Mouse (Mus musculus) MEL-GATA-1-ER (cell line): ENCODE results near the gene Gm49383.

Source experiments
- DNase-seq: peaks from one replicate; pipeline ENCODE4 v3.0.0-alpha.2; 2012; ENCODE audit warnings: low read depth; ENCODE audit errors: extremely low read depth

The Gm49383 gene

DNA sequence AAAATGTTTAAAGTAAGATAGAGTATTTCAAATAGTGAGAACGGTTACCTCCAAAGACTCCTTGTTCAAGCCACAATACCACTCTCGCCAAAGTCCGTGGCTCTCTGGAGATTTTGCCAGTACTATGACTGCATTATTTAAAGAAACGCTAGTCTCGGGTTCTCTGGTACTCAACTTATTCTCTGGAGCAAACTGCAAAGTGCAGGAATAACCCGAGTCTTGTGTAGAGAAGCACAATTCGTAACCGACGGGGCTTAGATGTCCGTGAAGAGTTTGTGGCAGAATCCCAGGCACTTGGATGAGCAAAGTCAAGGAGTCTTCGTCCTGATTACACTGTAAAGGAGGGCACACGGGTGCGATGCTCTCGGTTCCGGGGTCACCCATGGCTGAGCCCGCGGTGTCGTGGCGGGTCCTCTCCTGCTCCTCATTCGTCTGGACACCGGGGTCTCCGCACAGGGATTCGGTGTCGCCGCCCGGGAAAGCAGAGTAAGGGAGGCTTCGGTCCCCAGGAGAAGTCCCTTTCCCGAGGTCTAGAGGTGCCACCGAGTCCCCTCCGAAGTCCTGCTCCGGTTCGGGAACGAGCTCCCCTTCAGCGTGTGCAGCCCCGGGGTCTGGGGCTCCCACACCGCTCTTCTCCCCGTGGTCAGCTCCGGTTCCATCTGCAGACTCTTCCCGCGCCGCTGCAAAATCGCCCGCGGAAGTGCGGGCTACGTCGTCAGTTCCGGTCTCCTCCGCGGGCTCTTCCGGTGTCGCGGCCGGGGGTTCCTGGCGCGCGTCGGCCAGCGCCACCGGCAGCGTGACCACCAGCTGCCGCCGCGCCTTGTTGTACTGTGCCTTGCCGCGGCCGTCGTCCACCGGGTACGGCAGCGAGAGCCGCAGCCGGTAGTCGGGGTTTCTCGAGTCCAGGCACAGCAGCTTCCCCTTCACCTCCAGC is at the start of gene Gm49383:
Gene Gm49383, minus strand, starts transcription at position 661 of the 934 bp plus-strand sequence.
- no peak for DNase-seq

DNA sequence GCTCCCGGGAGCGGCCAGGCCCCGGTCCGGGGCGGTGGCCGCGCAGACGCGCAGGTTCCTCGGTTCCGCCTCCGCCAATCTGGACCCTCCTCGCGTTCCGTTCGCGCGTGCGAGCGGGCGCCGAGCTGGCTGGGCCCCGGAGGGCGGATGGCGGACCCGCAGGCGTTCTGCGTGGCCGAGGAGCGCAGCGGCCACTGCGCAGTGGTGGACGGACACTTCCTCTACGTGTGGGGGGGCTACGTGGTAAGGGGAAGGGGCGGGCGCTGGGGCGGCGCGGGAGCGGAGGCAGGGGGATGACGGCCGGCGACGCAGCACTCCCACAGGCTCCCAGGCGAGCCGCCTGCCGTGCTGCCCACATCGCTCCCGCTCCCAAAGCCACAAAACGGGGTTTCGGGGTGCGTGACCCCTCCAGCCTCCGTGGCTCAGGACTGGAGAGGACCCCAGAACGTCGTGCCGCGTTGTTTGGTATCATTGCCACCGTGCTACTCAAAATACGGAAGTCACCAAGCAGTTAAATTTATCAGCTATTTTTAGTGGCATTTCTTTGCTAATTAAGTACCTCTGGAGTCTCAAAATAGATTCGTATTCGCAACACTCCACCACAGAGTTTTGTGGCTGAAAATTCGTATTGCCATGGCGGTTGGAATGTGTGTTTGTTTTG is 45.0 kb upstream of the Gm49383 start:
- DNase-seq: peak; percentile 64

DNA sequence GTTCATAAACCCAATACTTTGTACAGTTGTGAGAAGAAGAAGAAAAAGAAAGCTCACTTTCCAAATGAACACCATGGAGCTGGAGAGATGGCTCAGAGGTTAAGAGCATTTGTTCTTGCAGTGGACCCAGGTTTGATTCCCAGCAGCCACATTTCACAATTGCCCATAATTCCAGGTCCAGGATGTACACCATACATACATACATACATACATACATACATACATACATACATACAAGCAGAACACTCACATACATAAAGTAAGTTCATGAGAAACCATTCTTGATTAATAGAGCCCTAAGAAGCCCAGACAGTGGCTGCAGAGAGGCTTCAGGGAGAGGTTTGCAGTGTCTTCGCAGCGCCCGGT is 44.5 kb upstream of the Gm49383 start:
- DNase-seq: no peak

DNA sequence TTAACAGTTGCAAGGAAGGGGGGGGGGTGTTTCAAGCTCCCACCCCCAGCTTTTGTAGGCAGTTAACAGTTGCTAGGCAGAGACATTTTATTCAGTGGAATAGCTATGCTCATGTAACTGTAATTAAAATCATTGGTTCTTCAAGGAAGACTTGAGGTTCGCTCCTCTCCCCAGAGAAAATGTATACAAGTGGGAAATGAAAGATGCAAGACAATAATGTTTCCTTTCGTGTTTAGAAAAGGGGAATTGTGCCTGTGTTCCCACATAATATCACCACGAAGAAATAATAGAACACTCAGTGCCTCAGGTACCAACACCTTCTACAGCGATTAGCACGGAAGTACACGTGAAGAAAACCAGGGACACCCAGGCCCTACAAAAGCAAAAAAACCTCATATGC is 44.0 kb upstream of the Gm49383 start, which contains the start of gene Klhdc1:
Gene Klhdc1, plus strand, starts transcription at position 301 of the 400 bp plus-strand sequence.
- DNase-seq: no peak

DNA sequence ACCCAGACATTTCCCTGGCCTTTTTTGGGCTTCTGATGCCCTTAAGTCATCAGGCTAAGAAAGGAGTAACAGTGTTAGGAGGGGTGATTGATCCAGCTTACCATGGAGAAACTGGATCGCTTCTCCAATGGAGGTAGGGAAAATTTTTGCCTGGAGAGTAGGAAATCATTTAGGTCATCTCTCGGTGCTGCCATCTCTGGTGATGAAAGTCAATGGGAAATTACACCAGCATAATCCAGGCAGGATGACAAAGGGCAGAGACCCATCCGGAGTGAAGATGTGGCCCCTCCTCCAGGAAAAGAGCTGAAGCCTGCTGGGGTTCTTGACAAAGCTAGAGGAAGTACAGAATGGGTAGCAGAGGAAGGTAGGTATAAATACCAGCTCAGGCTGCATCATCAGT is 41.4 kb upstream of the Gm49383 start:
- DNase-seq: no peak

GRCm38 (mm10) chr12:69235782-69236181 is 38.9 kb upstream of the Gm49383 start:
- no peak for DNase-seq

GRCm38 (mm10) chr12:69229251-69229650 is 32.3 kb upstream of the Gm49383 start:
- DNase-seq: peak; percentile 44

DNA sequence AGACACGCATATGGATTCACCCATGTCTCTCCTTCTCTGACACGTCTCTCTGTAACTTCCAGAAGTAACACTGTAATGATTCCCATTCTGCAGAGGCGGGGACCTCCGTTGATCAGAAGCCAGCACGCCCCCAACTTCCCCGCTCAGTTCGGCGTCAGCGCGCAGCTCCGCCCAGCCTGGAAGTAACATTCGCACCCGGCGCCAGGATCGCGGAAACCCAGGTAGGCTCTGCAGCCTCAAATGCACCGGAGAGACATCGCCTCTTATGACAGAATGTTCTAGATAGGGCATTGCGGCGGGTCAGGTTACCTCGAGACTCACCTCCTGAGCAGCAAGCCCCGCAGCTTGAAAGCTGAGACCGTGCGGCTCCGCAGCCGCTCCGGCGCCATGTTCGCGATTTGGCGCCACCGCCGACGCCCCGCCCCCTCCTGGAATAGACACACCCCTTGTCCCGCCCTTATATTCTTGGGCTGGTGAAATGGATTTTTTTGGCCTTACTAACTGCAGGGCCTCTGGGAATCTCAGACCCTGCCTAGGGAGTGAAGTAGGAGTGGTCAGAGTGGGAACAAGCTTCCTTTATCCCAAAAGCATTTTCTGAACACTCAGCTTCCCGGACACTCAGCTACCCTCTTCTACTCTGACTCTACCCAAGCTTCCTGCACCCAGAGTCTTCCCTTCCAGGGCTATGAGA is 31.0 kb upstream of the Gm49383 start, which contains the start of gene Pole2:
Gene Pole2, minus strand, starts transcription at position 420 of the 691 bp plus-strand sequence.
- DNase-seq: peak; percentile 60

DNA sequence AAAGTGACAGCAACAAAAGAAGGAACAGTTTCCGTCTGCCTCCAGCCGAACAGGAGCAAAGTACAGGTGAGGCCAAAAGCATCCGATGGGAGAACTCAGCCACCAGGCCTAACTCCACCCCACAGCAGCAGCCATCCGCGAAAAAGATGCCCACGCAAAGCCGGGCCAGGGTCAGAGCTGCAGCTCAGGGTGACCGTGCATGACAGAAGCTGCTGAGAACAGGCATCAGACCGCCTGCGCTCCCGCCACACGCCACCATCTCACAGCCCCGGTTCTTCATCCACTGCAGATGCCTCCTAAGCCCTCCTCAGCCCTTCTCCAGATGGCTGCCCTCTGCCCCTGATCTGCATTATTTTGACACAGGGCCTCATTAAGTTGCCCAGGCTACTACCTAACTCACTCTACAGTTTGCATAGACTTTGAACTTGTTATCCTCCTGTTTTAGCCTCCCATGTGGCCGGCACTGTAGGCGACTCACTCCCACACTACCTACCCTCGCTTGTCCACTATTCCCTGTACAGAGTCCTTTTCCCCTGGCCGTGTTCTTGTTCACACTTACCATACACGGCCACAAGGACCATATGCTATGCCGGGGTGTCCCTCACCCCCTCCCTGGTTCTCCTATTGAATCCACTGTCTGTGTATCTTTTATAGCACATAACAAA is 23.8 kb upstream of the Gm49383 start:
- DNase-seq: no peak

DNA sequence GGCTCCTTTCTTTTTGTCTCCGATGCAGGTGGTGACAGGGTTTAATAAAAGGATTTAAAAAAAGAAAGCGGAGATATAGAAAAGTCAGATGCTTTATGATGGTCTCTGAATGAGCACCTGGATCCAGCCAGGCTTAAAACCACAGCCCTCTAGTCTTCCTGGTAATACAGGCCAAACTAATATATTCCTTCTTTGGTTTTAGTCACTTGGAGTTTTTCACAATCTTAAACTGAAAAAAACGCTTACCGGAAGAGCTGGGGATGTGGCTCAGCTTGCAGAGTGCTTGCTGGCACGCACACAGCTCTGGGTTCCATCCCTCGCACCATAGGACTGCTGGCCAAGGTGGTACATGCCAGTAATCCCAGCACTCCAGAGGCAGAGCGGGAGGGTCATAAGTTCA is 19.7 kb upstream of the Gm49383 start:
- DNase-seq: no peak

- no peak for DNase-seq
Observed at GRCm38 (mm10) chr12:69215000-69215785, 18.3 kb upstream of the Gm49383 start.

GRCm38 (mm10) chr12:69214393-69214792 is 17.5 kb upstream of the Gm49383 start:
- no peak for DNase-seq

DNA sequence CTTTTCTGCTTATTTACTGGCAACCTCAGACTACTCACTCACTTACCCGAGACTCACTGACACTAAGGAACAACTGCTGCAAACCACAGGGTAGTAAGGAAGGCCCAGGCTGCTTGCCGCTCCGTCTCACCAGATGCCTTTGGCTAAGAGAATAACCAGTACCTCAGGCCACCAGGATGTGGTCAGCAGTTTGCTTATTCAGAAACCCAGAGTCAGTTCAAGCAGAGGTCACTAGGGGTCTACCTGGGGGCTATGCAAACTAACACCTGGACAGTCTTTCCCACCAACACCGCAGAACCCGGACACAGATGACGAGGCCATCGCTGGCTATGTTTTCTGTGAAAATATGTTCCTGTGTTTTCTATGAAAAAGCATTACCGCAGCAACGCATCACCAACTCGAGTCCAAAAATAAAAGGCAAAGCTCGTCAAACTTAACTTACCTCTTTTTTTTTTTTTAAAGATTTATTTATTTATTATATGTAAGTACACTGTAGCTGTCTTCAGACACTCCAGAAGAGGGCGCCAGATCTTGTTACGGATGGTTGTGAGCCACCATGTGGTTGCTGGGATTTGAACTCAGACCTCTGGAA is 16.4 kb upstream of the Gm49383 start:
- no peak for DNase-seq

DNA sequence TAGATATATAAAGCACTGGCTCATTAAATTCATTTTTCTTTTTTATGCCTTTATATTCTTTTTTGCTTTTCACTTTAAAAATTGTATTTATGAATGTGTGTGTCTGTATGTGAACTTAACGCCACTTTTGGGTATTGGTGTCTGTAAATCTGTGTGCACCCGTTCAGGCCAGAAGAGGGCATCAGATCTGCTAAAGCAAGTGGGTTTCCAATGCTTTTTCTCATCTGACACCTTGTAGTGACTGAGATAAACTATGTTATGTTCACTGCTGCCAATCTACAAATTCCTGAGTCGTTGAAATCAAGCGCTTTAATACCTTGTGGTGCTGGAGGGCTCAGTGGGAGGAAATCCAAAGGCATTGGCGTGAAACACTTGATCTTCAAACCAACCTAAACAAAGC is 14.2 kb upstream of the Gm49383 start:
- no peak for DNase-seq

DNA sequence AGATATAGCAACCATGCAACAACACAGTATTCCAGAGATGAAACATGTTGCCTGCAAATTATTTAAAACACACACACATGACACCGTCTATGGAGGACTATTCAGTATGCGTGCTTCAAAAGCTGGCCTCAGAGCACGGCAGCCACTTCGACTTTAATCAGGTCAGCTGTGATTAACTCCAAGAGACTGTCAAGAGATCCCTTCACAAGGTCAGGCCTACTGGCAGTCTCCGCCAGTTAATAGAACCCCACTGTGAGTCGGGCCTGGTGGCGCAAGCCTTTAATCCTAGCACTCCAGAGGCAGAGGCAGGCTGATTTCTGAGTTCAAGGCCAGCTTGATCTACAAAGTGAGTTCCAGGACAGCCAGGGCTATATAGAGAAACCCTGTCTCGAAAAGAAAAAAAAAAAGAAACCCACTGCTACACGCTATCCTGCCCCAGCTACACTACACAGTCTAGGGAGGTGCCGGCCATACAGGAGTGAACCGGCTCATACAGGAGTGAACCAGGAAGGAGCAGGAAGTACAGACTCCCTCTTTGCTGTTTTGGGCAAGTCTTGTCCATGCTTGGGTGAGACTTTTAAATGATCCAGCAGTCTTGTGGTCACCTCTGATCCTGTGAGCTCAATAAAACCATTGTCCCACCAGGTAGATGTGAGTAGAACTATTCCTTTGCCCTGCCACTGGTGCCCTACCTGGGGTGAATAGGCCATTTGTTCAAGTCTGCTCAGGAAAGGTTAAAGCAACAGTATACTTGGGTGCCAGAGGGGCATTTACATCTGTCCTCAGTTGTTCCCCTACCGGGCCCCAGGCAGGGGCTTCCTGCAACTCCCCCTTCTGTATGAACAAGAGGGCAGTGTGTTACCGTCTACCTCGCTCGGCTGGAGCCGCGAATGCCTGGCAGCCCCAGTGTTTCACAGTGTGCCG is 13.4 kb upstream of the Gm49383 start:
- DNase-seq: no peak

DNA sequence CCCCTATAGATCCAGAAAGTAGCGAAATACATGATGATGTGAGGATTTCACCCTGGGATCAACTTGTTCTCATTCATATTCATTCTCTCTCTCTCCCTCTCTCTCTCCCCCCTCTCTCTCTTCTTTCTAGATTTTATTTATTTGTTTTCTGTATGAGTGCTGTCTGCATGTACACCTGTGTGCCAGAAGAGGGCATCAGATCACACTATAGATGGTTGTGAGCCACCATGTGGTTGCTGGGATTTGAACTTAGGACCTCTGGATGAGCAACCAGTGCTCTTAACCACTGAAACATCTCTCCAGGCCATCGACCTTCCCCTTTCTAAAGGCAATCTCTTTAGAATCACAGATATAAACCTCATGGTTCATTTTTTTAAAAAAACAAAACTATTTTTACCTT is 11.6 kb upstream of the Gm49383 start:
- no peak for DNase-seq

DNA sequence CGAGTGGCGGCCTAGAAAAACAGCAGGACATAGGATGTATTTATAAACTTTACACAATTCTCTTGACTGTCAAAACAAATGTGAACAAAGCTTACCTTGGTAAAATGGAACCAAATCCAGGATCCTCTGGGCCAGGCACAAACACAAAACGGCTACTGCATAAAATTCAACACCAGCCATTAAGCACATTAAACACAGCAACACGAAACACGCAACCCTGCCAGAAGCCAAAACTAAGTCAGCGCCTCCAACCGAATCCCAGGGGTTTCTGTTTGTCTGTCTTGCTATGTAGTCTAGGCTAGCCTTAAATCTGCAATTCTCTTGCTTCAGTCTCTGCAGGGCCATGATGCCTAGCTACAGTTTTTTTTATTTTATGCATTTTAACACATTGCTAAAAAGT is 11.0 kb upstream of the Gm49383 start:
- DNase-seq: no peak

DNA sequence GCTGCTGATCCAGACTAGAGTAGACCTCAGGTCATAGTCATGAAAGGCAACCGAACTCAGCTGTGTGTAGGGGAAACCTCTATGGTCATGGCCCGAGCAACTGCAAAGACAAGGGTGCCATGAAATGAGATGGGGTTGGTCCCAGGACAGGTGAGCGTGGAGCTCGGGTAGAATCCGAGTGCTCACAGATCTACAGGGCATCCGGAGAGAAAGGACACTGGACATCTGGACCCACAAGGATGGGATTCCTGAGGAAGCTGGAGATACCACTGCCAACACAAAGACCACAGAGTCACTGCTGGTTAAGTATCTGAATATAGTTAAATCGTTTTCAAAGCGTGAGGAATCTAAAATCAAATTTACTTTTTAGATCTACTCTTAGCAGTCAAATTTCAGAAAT is 10.5 kb upstream of the Gm49383 start:
- no peak for DNase-seq
